Mouse (Mus musculus) midbrain, embryonic 14.5 days (tissue): ENCODE results near the gene Pcdh9. TPM values are rescaled to one million over a fixed set of nuclear protein-coding genes. Genes with fewer than 3 reads are reported as not detected.
A peak's percentile ranks its signal among the peaks of the same experiment; 100 is the strongest.

Source experiments
- ATAC-seq: fragments of 200-750 bp; cut with Nextera tagmentation; 2 replicates; pipeline ENCODE4 v1.8.0; 2017; ENCODE audit warnings: moderate number of reproducible peaks, moderate library complexity; ENCODE audit not compliant: low FRiP score, low TSS enrichment
- DNase-seq: peaks from one replicate; pipeline ENCODE4 v3.0.0-alpha.2; 2015
- H3K27ac ChIP-seq: fragments of 300-500 bp; sonication (generic); replicated peaks from 2 replicates; pipeline ENCODE4 v1.5.1; 2014; ENCODE audit warnings: mild to moderate bottlenecking, low read depth, low read length, moderate library complexity
- H3K27me3 ChIP-seq: fragments of 300-500 bp; sonication (generic); 2 replicates; pipeline ENCODE4 v1.6.1; 2014; ENCODE audit warnings: low read length, control low read depth, mixed read lengths; ENCODE audit not compliant: control insufficient read depth, insufficient read depth
- H3K36me3 ChIP-seq: fragments of 300-500 bp; sonication (generic); 2 replicates; pipeline ENCODE4 v1.6.1; 2014; ENCODE audit warnings: low read length, control low read depth; ENCODE audit not compliant: control insufficient read depth, insufficient read depth
- H3K4me1 ChIP-seq: fragments of 300-500 bp; sonication (generic); 2 replicates; pipeline ENCODE4 v1.6.1; 2014; ENCODE audit warnings: mild to moderate bottlenecking, antibody characterized with exemption, low read length, control low read depth; ENCODE audit not compliant: control insufficient read depth, insufficient read depth
- H3K4me2 ChIP-seq: fragments of 300-500 bp; sonication (generic); 2 replicates; pipeline ENCODE4 v1.6.1; 2014; ENCODE audit warnings: mild to moderate bottlenecking, low read length, moderate library complexity
- H3K4me3 ChIP-seq: fragments of 300-500 bp; sonication (generic); replicated peaks from 2 replicates; pipeline ENCODE4 v1.5.1; 2014; ENCODE audit warnings: low read depth, low read length
- H3K9ac ChIP-seq: fragments of 300-500 bp; sonication (generic); replicated peaks from 2 replicates; pipeline ENCODE4 v1.6.1; 2014; ENCODE audit warnings: mild to moderate bottlenecking, low read length, moderate library complexity
- H3K9me3 ChIP-seq: fragments of 300-500 bp; sonication (generic); 2 replicates; pipeline ENCODE4 v1.6.1; 2016; ENCODE audit warnings: low read length, control low read depth, mixed read lengths; ENCODE audit not compliant: control insufficient read depth
- WGBS: fragments of 180-500 bp; shearing (Covaris S2); extraction: QIAGEN DNeasy Blood & Tissue Kit; methylation state at CpG from one replicate; pipeline ENCODE4 v1.1.7; 2014; 5-methylcytosine and 5-hydroxymethylcytosine counted together
- polyA plus RNA-seq: library from polyadenylated mRNA; unstranded; fragments of >200 nt; fragmentation: Nextera tagmentation; extraction: Ambion mirVana; gene quantifications from 2 replicates; pipeline ENCODE4 v1.2.1, GENCODE M21; 2014

The Pcdh9 gene
- polyA plus RNA-seq, 1 experiment from 2014 or later, result 131 TPM

GRCm38 (mm10) chr14:93734077-93734673 is 156.3 kb downstream of the Pcdh9 start:
- peak; percentile 44 for DNase-seq

GRCm38 (mm10) chr14:93725798-93726197 is 164.7 kb downstream of the Pcdh9 start:
- DNase-seq, result no peak
- Histone ChIP-seq H3K27me3 (no peaks in the 10 kb centered on the region), H3K4me1 (no peaks in the 10 kb centered on the region), H3K9me3 (no peaks in the 10 kb centered on the region), H3K27ac (no peak overlapping the region), H3K4me2 (no peak overlapping the region), H3K36me3 (no peaks in the 10 kb centered on the region), H3K9ac (no peak overlapping the region), H3K4me3 (no peak overlapping the region)
- 63% methylated on average over 1 of the region's 1 CpGs for WGBS
- ATAC-seq, result no peak

More at GRCm38 (mm10) chr14:93734077-93734673, 156.3 kb downstream of the Pcdh9 start:
- Histone ChIP-seq H3K4me1 (no peaks in the 10 kb centered on the region), H3K27me3 (no peaks in the 10 kb centered on the region), H3K9ac (no peak overlapping the region), H3K4me3 (no peak overlapping the region), H3K27ac (0 out of 2 replicates have a peak overlapping the region, but pooled peaks have one; percentile 2), H3K36me3 (no peaks in the 10 kb centered on the region), H3K9me3 (no peaks in the 10 kb centered on the region), H3K4me2 (no peak overlapping the region)
- ATAC-seq, result no peak
- 63% methylated on average over 10 of the region's 10 CpGs for WGBS

DNA sequence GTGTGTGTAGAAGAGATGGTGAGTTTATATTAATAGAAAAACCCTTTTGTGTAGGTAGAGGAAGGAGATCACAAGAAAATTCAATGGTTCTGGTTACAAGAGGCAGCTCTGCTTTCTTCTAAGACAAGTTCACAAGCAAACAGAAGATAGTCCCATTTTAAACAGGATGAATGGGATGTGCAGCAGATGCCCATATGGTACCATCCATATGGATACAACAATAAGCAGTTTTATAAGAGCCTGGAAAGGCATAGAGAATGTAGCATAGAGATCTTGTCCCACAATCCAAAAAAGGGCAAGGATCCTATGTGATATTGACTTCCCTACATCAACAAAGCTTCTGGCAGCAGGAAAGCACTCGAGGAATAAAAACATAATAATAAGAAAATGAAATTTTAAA is 171.3 kb downstream of the Pcdh9 start:
- Histone ChIP-seq H3K4me3 (no peak overlapping the region), H3K4me2 (no peak overlapping the region), H3K36me3 (no peaks in the 10 kb centered on the region), H3K27me3 (no peaks in the 10 kb centered on the region), H3K9me3 (no peaks in the 10 kb centered on the region), H3K9ac (no peak overlapping the region), H3K4me1 (no peaks in the 10 kb centered on the region), H3K27ac (no peak overlapping the region)
- 80% methylated on average over 1 of the region's 1 CpGs for WGBS
- DNase-seq (no peak), ATAC-seq (no peak)

GRCm38 (mm10) chr14:93713250-93713935 is 177.1 kb downstream of the Pcdh9 start:
- no peak for ATAC-seq
- Histone ChIP-seq H3K4me3 (no peak overlapping the region), H3K9ac (no peak overlapping the region), H3K4me2 (no peak overlapping the region), H3K27me3 (no peaks in the 10 kb centered on the region), H3K9me3 (no peaks in the 10 kb centered on the region), H3K27ac (no peak overlapping the region), H3K36me3 (no peaks in the 10 kb centered on the region), H3K4me1 (no peaks in the 10 kb centered on the region)
- DNase-seq, result no peak
- WGBS, result 64% methylated on average over 12 of the region's 12 CpGs

- H3K36me3 ChIP-seq, result no peaks in the 10 kb centered on the region
- no peak for ATAC-seq
- WGBS, result 59% methylated on average over 3 of the region's 3 CpGs
- no peak overlapping the region for H3K27ac ChIP-seq
- no peaks in the 10 kb centered on the region for H3K4me1 ChIP-seq
- H3K4me2 ChIP-seq, result no peak overlapping the region
- H3K9ac ChIP-seq, result no peak overlapping the region
- no peaks in the 10 kb centered on the region for H3K27me3 ChIP-seq
- DNase-seq, result peak; percentile 62
- no peaks in the 10 kb centered on the region for H3K9me3 ChIP-seq
- H3K4me3 ChIP-seq, result no peak overlapping the region
Observed at GRCm38 (mm10) chr14:93708651-93709050, 181.8 kb downstream of the Pcdh9 start.

DNA sequence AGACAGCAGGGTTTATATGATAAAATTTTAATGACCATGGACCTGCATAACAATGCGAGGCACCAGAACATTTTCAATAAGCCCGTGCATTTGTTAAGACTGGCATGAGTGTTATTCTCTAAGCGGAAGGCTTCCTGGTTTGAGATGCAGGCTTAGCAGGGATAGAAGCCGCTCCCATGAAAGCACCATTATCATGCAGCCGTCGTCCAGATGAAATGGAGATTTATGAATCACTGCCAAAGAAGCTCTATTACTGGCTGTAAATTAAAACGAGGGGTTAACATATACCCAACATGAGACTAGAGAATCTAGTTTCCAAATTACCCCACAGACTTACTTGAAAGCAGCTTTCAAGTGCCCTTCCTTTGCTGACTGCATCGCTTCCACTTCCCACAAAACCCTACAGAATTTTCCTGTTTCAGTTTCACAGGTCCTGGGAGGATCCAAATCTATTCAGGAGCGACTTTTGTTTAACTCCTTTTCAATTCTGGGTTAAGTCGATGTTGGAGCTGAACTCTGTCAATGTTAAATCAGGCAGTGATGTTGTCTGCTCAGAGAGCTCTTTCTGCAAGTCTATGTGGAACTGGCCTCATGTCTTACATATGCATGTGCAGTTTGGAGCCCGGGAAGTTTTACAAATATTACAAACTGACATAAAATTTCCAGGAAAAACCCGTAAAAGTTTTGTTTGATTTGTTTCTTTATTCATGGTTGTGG is 188.9 kb downstream of the Pcdh9 start:
- ATAC-seq, result peak; percentile 63; the same call in 1 of the 2 replicates
- H3K4me2 ChIP-seq, result peak overlapping the region; percentile 50
- H3K9me3 ChIP-seq, result no peaks in the 10 kb centered on the region
- peaks cover 15% of the 10 kb centered on the region; the same call in 1 of the 2 replicates for H3K4me1 ChIP-seq
- peak; percentile 73 for DNase-seq
- H3K27ac ChIP-seq, result peak overlapping the region; percentile 50; the same call in 1 of the 2 replicates
- 13% methylated on average over 12 of the region's 12 CpGs for WGBS
- no peaks in the 10 kb centered on the region for H3K36me3 ChIP-seq
- no peaks in the 10 kb centered on the region for H3K27me3 ChIP-seq
- H3K9ac ChIP-seq, result peak overlapping the region; percentile 44; the same call in 1 of the 2 replicates
- peak overlapping the region; percentile 9; the same call in 1 of the 2 replicates for H3K4me3 ChIP-seq

DNA sequence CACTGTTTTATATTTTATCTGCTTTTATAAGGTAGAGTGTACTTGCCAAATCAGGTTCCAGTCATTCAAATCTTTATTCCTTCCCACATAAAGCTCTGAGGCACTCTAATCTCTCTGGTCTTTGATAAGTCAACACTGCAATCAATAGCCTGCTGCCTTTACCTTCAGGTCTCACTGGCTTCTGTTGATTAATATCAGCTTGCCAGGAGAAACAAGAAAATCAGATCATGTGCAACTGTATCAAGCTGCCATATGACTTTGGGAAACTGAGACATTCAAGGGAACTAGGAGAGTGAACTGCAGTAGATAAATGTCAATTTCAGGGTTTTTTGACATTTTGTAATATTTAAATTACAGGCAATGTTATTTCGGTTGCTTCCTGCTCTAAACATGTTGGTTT is 189.6 kb downstream of the Pcdh9 start:
- Histone ChIP-seq H3K27ac (peak overlapping the region; percentile 58; the same call in 1 of the 2 replicates), H3K36me3 (no peaks in the 10 kb centered on the region), H3K9me3 (no peaks in the 10 kb centered on the region), H3K27me3 (no peaks in the 10 kb centered on the region), H3K4me3 (no peak overlapping the region), H3K4me2 (peak overlapping the region; percentile 50), H3K9ac (0 out of 2 replicates have a peak overlapping the region, but pooled peaks have one; percentile 44), H3K4me1 (peaks cover 15% of the 10 kb centered on the region; the same call in 1 of the 2 replicates)
- peak; percentile 24 for DNase-seq
- no peak for ATAC-seq
- 42% methylated on average over 1 of the region's 1 CpGs for WGBS

DNA sequence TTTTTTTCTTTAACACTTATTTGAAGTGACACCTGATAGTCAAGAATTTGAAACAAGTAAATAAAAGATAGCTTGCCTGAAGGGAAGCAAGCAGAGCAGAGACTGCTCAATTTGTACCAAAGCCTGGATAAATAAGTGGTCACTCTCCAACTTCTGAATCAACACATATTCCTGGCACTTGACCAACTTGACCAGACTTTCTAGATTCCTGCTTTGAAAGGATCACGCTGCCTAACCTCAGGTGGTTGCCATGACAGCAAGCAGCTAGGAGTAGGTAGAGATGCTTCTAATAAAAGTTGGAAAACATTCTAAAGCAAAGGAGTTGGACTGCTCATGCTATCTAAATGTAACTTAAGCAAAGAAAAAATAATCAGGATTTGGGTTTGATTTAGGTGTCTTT is 205.8 kb downstream of the Pcdh9 start:
- WGBS, result 32% methylated on average over 1 of the region's 1 CpGs
- ATAC-seq, result no peak

More for the DNA sequence above, 205.8 kb downstream of the Pcdh9 start:
- Histone ChIP-seq H3K4me1 (no peaks in the 10 kb centered on the region), H3K9ac (no peak overlapping the region), H3K9me3 (peaks cover 13% of the 10 kb centered on the region), H3K27ac (no peak overlapping the region), H3K4me3 (no peak overlapping the region), H3K27me3 (no peaks in the 10 kb centered on the region), H3K4me2 (no peak overlapping the region), H3K36me3 (no peaks in the 10 kb centered on the region)
- DNase-seq, result peak; percentile 29
